Mouse (Mus musculus) mesoderm, embryonic 11.5 days (tissue): ENCODE results near the gene Abhd15.

Experiments used
- DNase-seq: peaks from one replicate; pipeline ENCODE4 v3.0.0-alpha.2; 2012; ENCODE audit warnings: low read depth, low spot score

Gene Abhd15

GRCm38 (mm10) chr11:77514832-77515636 lies at the start of gene Abhd15:
TSS of gene Abhd15 (plus strand) at chr11:77515121.
- peak; percentile 80 for DNase-seq

- no peak for DNase-seq
Observed at GRCm38 (mm10) chr11:77466544-77466943, 48.4 kb upstream of the Abhd15 start.

GRCm38 (mm10) chr11:77467157-77467556 lies 47.8 kb upstream of the Abhd15 start:
- DNase-seq = peak; percentile 63

GRCm38 (mm10) chr11:77467784-77468183 lies 47.1 kb upstream of the Abhd15 start:
- DNase-seq = peak; percentile 72

- no peak for DNase-seq
Observed at GRCm38 (mm10) chr11:77468397-77468796, 46.5 kb upstream of the Abhd15 start.

DNA sequence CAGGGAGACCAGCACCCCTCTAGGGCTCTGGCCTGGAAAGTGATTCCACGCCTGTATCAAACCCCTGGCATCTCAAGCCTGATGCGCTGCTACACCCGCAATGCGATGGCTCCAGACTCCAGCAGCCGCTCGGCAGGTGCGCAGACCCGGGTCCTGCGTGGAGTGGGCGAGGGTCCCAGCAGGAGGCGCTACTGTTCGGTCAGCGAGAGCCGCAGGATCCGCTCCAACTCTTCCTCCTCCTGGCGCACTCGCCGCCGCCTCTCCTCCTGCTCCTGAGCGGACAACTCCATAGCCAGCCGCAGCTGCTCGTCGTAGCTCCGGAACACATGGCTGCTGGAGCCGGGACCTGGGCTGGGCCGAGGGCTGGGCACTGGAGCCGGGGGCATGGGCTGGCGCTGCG lies 43.5 kb upstream of the Abhd15 start:
- DNase-seq = no peak

DNA sequence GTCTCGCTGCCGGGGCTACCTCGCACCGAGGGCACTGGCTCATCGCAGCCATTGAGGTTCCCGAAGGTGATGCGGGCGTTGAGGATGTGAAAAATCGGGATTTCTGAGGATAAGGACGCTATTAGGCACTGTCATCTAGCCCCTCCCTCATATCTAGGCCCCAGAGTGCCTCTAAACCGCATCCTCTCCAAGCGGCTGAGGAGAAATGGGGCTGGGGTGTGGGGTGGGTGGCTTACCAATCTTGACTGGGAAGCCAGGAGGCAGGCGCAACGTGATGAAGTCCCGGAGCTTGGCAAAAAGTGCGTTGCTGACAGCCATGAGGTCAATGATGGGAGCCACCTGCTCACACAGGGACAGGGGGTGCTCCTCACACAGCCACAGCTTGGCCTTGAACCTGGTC lies 42.1 kb upstream of the Abhd15 start:
- DNase-seq = no peak

- no peak for DNase-seq
Observed at GRCm38 (mm10) chr11:77476216-77476615, 38.7 kb upstream of the Abhd15 start.

DNA sequence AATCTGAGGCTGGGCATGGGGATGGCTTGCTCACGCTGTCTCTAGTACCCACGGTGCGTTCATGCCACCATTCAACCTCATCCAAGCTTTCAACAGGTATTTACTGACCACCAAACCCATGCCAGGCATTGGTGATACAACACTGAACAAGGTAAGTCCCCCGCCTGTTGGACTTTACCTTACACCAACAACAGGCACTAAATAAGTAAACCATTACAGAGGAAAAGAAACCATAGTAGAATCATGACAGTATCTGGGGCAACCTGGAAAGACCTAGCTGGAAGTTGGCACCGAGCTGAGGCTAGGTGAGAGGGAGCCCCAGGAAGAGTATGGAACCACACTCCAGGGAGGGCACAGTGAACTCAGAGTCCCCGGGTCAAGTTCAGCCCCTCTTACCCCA lies 38.0 kb upstream of the Abhd15 start:
- DNase-seq = no peak

DNA sequence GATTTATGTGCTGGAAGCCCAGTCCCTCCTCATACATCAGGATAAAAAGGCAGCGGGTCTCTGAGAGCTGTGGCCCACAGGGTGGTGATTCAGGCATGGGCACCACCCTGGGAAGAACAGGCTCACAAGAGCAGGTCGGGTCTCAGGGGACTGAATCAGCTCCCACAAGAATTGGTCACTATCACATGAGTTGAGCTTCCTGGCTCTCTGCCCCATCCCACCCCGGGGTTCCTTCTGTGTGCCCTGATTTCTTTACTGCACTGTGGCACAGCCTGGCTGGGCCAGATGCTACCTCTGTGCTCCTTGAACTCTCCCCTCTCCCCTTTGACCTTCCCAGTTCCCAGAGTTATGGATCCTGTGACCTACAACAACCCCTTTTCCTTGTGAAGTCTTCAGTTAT lies 31.9 kb upstream of the Abhd15 start:
- DNase-seq = no peak

DNA sequence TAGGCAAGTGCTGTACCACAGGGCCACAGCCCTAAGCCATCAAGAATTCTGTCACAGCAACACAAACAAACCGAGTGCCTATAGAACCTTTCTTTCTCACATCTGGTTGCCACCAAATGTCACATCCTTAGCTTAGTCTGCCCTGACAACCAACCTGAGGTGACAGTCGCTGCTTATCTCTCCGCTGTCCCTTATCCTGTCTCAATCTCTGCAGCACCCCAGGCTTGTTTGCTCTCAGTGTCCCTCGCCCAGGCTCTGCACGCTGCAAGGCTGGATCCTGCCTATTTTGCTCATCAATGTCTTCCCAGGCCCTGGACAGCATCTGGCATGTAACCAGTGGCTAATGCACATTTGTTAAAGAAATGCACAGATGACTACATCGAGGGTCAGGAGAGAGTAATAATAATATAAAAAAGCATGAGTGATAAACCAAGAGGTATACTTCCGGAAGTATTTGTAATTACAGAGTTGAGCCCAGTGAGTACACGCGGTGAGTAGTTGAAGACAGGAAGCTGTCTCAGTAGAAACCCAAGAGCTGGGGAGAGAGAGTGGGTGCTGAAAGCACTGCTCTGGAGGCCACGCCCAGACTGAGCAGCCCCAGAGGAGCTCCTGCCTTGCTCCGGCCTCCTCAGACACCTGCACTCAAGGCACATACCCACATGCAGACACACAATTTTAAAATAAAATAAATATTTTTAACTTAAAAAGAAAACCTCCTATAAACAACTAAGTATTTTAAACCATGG lies 31.2 kb upstream of the Abhd15 start:
- no peak for DNase-seq

DNA sequence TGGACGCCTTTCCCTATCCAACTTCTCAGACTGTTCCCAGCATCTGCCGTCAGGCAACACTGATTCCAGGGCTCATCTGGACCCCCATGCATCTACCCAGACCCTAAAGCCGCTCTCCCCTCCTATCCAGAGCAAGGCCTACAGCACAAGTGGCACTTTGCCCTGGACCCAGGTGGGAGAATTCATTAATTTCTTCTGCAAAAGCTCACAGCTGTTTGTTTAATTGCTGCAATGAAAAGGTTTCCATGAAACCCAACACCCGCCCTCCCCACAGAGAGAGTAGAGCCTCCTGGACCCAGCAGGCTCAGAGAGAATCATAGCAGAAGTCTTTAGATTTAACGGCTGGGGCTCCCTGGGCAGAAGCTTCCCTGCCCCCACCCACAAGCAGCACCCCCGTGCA lies 29.7 kb upstream of the Abhd15 start:
- no peak for DNase-seq

DNA sequence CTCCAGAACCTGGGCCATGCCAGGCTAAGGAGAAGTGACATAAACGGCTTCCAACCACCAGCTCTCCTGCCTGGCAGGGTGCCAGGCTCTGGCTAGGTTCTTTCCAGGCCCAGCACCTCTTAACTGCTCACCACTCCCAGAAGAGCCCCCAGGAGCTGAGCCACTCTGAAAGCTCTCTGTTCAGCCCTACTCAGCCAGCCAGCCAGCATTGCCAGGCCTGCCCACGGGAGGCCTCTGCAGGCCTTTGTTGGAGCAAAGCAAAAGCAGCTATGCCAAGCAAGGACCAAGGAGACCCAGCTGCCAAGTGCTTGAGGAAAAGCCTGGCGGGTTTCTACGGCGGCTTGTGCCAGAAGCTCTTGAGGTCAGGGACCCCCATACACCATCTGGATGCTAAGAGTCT lies 28.1 kb upstream of the Abhd15 start:
- no peak for DNase-seq

DNA sequence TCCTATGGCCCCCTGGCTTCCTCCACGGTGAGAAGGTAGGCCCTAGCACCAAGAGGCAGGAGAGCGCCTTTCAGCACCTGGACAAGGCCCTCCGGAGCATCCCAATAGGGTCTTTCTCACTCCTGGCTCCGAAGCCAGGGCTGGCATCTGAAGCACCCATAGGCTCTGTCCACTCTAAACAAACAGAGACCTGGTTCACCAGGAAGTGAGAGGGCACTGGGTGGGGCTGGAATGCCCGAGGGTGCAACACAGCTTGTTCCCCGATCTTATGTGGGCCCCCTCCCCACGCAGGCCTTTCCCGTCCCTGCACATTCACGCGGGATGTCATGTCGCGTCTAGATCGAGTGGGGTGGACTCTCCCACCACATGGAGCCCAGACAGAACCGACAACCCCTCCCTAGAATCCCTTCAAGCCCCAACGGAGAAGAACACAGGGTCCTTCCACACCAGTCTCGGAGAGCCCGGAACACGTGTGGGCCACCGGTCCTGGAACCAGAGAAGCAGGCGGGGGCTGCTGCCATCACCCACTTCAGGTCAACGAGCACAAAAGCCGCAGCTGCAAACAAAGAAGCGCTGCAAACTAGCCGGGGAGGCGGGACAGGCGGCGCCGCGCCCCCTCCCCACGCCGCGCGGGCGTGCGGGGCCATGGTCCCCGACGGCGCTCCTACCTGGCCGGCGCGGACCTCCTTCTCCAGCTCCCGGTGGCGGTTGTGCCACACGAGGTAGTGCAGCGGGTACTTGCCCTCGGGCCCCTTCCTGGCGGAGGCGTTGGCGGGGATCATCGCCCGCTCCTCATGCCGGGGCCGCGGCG lies 25.9 kb upstream of the Abhd15 start:
- peak; percentile 39 for DNase-seq

DNA sequence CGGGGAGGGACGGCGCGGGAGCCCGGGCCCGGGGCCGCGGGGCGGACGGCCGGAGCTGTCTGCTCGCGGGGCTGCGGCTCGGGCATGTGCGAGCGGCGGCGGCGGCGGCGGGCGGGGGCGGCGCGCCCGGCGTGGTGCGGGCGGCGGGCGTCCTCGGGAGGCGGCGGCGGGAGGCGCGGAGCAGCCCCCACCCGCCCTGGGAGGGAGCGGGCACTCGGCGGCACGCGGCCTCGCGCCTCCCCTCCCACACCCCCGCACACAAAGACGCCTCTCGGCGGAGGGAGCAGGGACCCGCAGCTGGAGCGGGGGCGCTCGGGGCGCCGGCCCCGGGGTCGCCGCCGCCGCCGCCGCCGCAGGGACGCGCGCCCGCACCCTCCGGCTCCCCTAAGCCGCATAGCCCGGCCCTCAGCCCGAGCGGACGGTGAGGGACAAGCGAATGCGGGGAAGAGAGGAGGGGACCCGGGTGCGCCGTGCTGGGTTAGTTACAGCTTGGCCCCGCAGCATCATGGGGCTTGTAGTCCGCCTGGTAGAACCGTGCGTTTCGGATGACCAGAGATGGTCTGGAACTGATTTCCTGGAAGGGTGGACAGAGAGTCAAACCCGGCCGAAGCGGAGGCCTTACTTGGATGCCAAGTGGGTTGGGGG lies 25.2 kb upstream of the Abhd15 start, which contains the start of gene Ankrd13b:
Ankrd13b (minus strand) TSS at position 88 of the 645 bp plus-strand sequence.
- peak; percentile 79 for DNase-seq

- no peak for DNase-seq
Observed at GRCm38 (mm10) chr11:77490451-77490850, 24.5 kb upstream of the Abhd15 start.

- peak; percentile 97 for DNase-seq
Observed at GRCm38 (mm10) chr11:77491123-77491501, 23.8 kb upstream of the Abhd15 start.

DNA sequence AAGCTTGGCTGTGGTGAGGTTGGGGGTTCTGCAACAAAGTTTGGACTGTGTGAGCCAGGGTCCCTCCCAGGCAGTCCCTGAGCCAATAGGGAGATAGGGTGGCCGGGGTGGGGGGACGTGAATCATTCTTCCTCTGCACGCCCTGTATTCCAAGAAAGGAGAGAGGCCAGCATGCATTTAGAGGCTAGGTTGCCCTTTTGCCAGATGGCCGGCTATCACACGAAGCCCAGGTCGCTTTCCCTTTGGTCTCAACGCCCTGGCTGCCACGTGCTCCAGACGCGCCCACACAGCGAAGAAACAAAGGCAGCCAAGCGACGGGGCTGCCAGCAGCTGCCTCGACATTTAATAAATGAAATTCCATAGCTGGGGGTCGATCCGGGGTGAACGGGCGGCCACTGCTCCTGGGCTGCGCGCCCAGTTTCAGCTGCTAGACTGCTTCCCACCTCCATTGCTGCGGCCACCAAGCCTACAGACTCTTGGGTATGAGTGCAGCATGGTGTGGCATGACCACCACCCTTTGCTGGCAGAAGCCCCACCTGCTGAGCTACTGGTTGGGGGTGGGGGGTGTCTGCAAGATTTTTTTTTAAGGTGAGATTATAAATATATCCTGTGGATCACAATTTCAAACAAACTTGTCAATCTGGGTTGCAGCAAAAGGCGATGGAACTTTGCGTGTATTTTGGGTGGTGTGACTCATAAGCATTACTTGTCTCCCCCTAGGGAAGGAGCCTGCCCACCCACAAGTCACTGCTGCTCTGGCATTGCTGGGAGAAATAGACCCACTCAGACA lies 23.2 kb upstream of the Abhd15 start:
- DNase-seq = peak; percentile 83

GRCm38 (mm10) chr11:77492311-77492871 lies 22.5 kb upstream of the Abhd15 start:
- no peak for DNase-seq

DNA sequence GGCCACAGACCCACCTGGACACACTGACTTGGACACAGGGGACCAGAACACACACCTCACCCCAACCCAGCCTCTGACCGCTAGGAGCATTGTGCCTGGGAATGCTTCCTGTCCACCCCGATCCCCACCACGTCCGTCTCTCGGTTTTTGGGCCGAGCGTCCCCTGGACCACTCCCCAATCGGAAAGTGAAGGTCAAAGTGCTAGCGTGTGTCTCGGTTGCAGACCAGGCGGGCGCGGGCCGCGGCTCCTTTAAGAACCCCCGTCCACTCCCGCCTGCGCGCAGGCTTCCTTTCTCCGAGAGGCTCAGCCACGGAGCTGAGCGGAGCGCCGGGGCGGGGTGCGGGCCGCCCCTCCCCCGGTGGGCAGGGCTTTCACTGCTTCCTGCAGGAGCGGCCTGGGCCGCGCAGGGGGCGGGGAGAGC lies 22.0 kb upstream of the Abhd15 start:
- DNase-seq = peak; percentile 94
